ENCODE assay signal across 13 mouse cellular contexts in the genomic region with DNA sequence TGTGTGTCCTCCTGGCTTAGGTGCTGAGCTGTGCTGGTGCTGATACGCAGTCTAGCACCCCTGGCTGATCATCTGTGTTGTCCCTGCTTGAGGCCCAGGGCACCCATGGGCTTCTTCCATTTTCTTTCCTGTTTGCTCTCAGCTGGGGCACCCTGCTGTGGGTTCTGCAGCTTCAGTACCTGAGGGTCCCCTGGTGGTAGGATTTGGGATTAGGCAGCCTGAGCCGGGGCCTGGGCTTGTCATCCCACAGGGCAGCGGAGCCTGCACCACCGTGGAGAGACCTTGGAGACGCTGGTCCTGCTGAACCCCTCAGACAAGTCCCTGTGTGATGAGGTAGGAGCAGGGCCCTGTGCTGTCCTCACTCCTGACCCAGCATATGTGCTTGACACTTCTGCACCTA. TPM values are rescaled to one million over a fixed set of nuclear protein-coding genes. Genes with fewer than 3 reads are reported as not detected.
DNase-seq lines count a peak whose midpoint lies in the region; ATAC-seq and TF ChIP-seq lines count a peak whose summit lies in the region.
"Had no signal": no experiment of that assay in that cellular context is flagged by ENCODE, and none has a peak within 500 bp of the region (broad histone marks: within the 10 kb centered on the region; RNA-seq: fewer than 3 reads in every experiment).

No protein-coding gene starts in this region.

- no peaks in the 10 kb centered on the region for H3K9me3 ChIP-seq in heart, embryonic 11.5 days (replicated peaks; ENCODE audit: control insufficient read depth, low read length)
- H3K9me3 ChIP-seq in liver, embryonic 15.5 days (replicated peaks): no peaks in the 10 kb centered on the region
- no peaks in the 10 kb centered on the region for H3K9me3 ChIP-seq in liver, embryonic 11.5 days (ENCODE audit: control insufficient read depth, low read length)
- no peaks in the 10 kb centered on the region for H3K9me3 ChIP-seq in E14TG2a.4 (ENCODE audit: low read length)
- no peaks in the 10 kb centered on the region for H3K9me3 ChIP-seq in midbrain, embryonic 15.5 days
- H3K9me3 ChIP-seq: heart, embryonic 12.5 days; hindbrain, embryonic 13.5 days; stomach, embryonic 15.5 days had no signal

- H3K36me3 ChIP-seq in heart, adult 2 months (ENCODE audit: control insufficient read depth, insufficient read depth, low read length): no peaks in the 10 kb centered on the region
- H3K36me3 ChIP-seq in heart, embryonic 11.5 days (ENCODE audit: control insufficient read depth, insufficient read depth, low read length): peaks cover 41% of the 10 kb centered on the region
- peaks cover 67% of the 10 kb centered on the region for H3K36me3 ChIP-seq in liver, embryonic 15.5 days (replicated peaks)
- H3K36me3 ChIP-seq in liver, embryonic 11.5 days (ENCODE audit: control insufficient read depth, insufficient read depth, low read length): peaks cover 51% of the 10 kb centered on the region
- peaks cover 74% of the 10 kb centered on the region for H3K36me3 ChIP-seq in E14TG2a.4 (ENCODE audit: insufficient read depth, low read length)
- H3K36me3 ChIP-seq in midbrain, embryonic 15.5 days (replicated peaks): peaks cover 32% of the 10 kb centered on the region

- H3K27me3 ChIP-seq in heart, adult 2 months (ENCODE audit: control insufficient read depth, insufficient read depth, low read length): no peaks in the 10 kb centered on the region
- no peaks in the 10 kb centered on the region for H3K27me3 ChIP-seq in heart, embryonic 11.5 days (ENCODE audit: control insufficient read depth, insufficient read depth, low read length)
- no peaks in the 10 kb centered on the region for H3K27me3 ChIP-seq in liver, embryonic 15.5 days
- no peaks in the 10 kb centered on the region for H3K27me3 ChIP-seq in liver, embryonic 11.5 days (replicated peaks; ENCODE audit: control insufficient read depth, insufficient read depth, low read length)
- H3K27me3 ChIP-seq in E14TG2a.4 (ENCODE audit: insufficient read depth, low read length): no peaks in the 10 kb centered on the region
- no peaks in the 10 kb centered on the region for H3K27me3 ChIP-seq in midbrain, embryonic 15.5 days (replicated peaks)
- H3K27me3 ChIP-seq: heart, embryonic 12.5 days; hindbrain, embryonic 13.5 days; stomach, embryonic 15.5 days had no signal

- 76% methylated on average over 5 of the region's 5 CpGs for WGBS in heart, adult 2 months
- WGBS in heart, embryonic 11.5 days (ENCODE audit: insufficient replicate concordance): 82% methylated on average over 5 of the region's 5 CpGs
- WGBS in liver, embryonic 15.5 days (ENCODE audit: insufficient replicate concordance): 82% methylated on average over 5 of the region's 5 CpGs
- 86% methylated on average over 5 of the region's 5 CpGs for WGBS in liver, embryonic 11.5 days
- 77% methylated on average over 5 of the region's 5 CpGs for WGBS in midbrain, embryonic 15.5 days

- intact Hi-C loops in heart, adult 2 months (cut with DNase I): no loop called here

- TF ChIP-seq POLR2A in heart, adult 2 months (IDR thresholded peaks at IDR 0.05; ENCODE audit: insufficient read depth, low read depth, low read length): no peak
- TF ChIP-seq POLR2A in brain, embryonic 14.5 days (IDR thresholded peaks at IDR 0.05; ENCODE audit: borderline replicate concordance, extremely low read depth, insufficient read depth, insufficient read length, poor library complexity, severe bottlenecking): no peak

- no peak for ATAC-seq in heart, embryonic 11.5 days (replicated peaks; ENCODE audit: insufficient number of reproducible peaks, low FRiP score, low TSS enrichment)
- 0 out of 2 replicates have a peak, but pooled peaks have one; percentile 2 for ATAC-seq in liver, embryonic 15.5 days (ENCODE audit: insufficient read depth)
- no peak for ATAC-seq in liver, embryonic 11.5 days (replicated peaks; ENCODE audit: low FRiP score)
- no peak for ATAC-seq in midbrain, embryonic 15.5 days (replicated peaks)
- ATAC-seq: midbrain, embryonic 16.5 days had no signal

- peaks cover 5% of the 10 kb centered on the region for H3K79me2 ChIP-seq in heart, adult 2 months (replicated peaks; ENCODE audit: control insufficient read depth, insufficient read depth, low read length)

- H3K4me1 ChIP-seq in heart, adult 2 months (ENCODE audit: control insufficient read depth, insufficient read depth, low read length): peaks cover 4% of the 10 kb centered on the region
- H3K4me1 ChIP-seq in heart, embryonic 11.5 days (ENCODE audit: control insufficient read depth, insufficient read depth, low read length): peaks cover 9% of the 10 kb centered on the region
- H3K4me1 ChIP-seq in liver, embryonic 15.5 days (replicated peaks): peaks cover 22% of the 10 kb centered on the region
- peaks cover 12% of the 10 kb centered on the region for H3K4me1 ChIP-seq in liver, embryonic 11.5 days (replicated peaks; ENCODE audit: control insufficient read depth, insufficient read depth, low read length)
- peaks cover 79% of the 10 kb centered on the region for H3K4me1 ChIP-seq in E14TG2a.4 (replicated peaks; ENCODE audit: low read depth, low read length)
- peaks cover 11% of the 10 kb centered on the region for H3K4me1 ChIP-seq in midbrain, embryonic 15.5 days

- peak; percentile 32 for TF ChIP-seq CTCF in heart, adult 2 months (IDR thresholded peaks at IDR 0.05)
- peak; percentile 46 for TF ChIP-seq CTCF in E14TG2a.4 (conservative IDR thresholded peaks at IDR 0.05; ENCODE audit: low read length)
- 0 out of 2 replicates have a peak, but pooled peaks have one; percentile 21 for TF ChIP-seq CTCF in brain, embryonic 14.5 days (IDR thresholded peaks at IDR 0.05; ENCODE audit: borderline replicate concordance, extremely low read depth, insufficient read depth, insufficient read length)

- no peak for DNase-seq in heart, adult 2 months
- DNase-seq in liver, embryonic 11.5 days (ENCODE audit: low spot score): no peak
- DNase-seq in brain, embryonic 14.5 days (ENCODE audit: low read depth): no peak
- no peak for DNase-seq in cerebellum, adult 9-10 months
- DNase-seq: embryo, embryonic 11 days had no signal

- H3K9ac ChIP-seq in heart, adult 2 months (ENCODE audit: low read depth, low read length): no peak overlapping the region
- H3K9ac ChIP-seq in heart, embryonic 11.5 days (ENCODE audit: low read depth, low read length): no peak overlapping the region
- no peak overlapping the region for H3K9ac ChIP-seq in liver, embryonic 15.5 days
- H3K9ac ChIP-seq in liver, embryonic 11.5 days (ENCODE audit: low read depth, low read length): no peak overlapping the region
- no peak overlapping the region for H3K9ac ChIP-seq in midbrain, embryonic 15.5 days
- H3K9ac ChIP-seq: heart, embryonic 12.5 days; hindbrain, embryonic 13.5 days; stomach, embryonic 15.5 days had no signal

- H3K4me2 ChIP-seq in heart, embryonic 11.5 days: no peak overlapping the region
- H3K4me2 ChIP-seq in liver, embryonic 15.5 days: no peak overlapping the region
- H3K4me2 ChIP-seq in liver, embryonic 11.5 days: no peak overlapping the region
- no peak overlapping the region for H3K4me2 ChIP-seq in midbrain, embryonic 15.5 days
- H3K4me2 ChIP-seq: heart, embryonic 12.5 days; hindbrain, embryonic 13.5 days; stomach, embryonic 15.5 days had no signal

- no peak overlapping the region for H3K27ac ChIP-seq in heart, adult 2 months
- H3K27ac ChIP-seq in heart, embryonic 11.5 days (ENCODE audit: low read depth, low read length): no peak overlapping the region
- no peak overlapping the region for H3K27ac ChIP-seq in liver, embryonic 15.5 days (replicated peaks)
- no peak overlapping the region for H3K27ac ChIP-seq in liver, embryonic 11.5 days (ENCODE audit: low read depth, low read length)
- no peak overlapping the region for H3K27ac ChIP-seq in midbrain, embryonic 15.5 days
- H3K27ac ChIP-seq: hindbrain, embryonic 13.5 days; stomach, embryonic 15.5 days had no signal

- no peak for TF ChIP-seq EP300 in heart, adult 2 months (IDR thresholded peaks at IDR 0.05; ENCODE audit: insufficient read depth, low read depth, low read length)

- no peak overlapping the region for H3K4me3 ChIP-seq in heart, adult 2 months
- H3K4me3 ChIP-seq in heart, embryonic 11.5 days (ENCODE audit: low read depth, low read length): no peak overlapping the region
- no peak overlapping the region for H3K4me3 ChIP-seq in liver, embryonic 15.5 days (replicated peaks)
- H3K4me3 ChIP-seq in liver, embryonic 11.5 days (ENCODE audit: low read depth, low read length): no peak overlapping the region
- H3K4me3 ChIP-seq in E14TG2a.4 (replicated peaks; ENCODE audit: low read length): no peak overlapping the region
- H3K4me3 ChIP-seq in midbrain, embryonic 15.5 days: no peak overlapping the region
- H3K4me3 ChIP-seq: heart, embryonic 12.5 days; hindbrain, embryonic 13.5 days; stomach, embryonic 15.5 days had no signal

RNA-seq across cellular contexts. Expression of a gene that starts 5.9 kb away (rescaled TPM):
- 10 to 100 TPM; 17.8 to 21.3 TPM for total RNA-seq in heart, adult 2 months (2021)
- polyA plus RNA-seq in heart, adult 2 months (2012; rRNA removed): 12.0 and 20.2 TPM in 2 replicates
- polyA plus RNA-seq in heart, embryonic 11.5 days (2014; fragmentation: Nextera tagmentation; extraction: Ambion mirVana): 26.0 and 31.1 TPM in 2 replicates
- 15.4 and 17.6 TPM in 2 replicates for polyA plus RNA-seq in liver, embryonic 15.5 days (2015; fragmentation: Nextera tagmentation; extraction: Ambion mirVana)
- 48.7 and 49.0 TPM in 2 replicates for polyA plus RNA-seq in liver, embryonic 11.5 days (2014; fragmentation: Nextera tagmentation; extraction: Ambion mirVana)
- 76.8 and 80.6 TPM in 2 replicates for polyA plus RNA-seq in brain, embryonic 14.5 days (2012; rRNA removed)
- 69.2 and 69.9 TPM in 2 replicates for polyA plus RNA-seq in midbrain, embryonic 15.5 days (2015; fragmentation: Nextera tagmentation; extraction: Ambion mirVana)

RNA-seq across cellular contexts. Expression of a gene that starts 14.4 kb away (rescaled TPM):
- total RNA-seq in heart, adult 2 months (2021): 1,000 to 10,000 TPM in 1 of 2 experiments, 100 to 1,000 TPM in 1; 909 to 1,075 TPM
- 1,802 and 2,387 TPM in 2 replicates for polyA plus RNA-seq in heart, adult 2 months (2012; rRNA removed)
- 2,782 and 3,146 TPM in 2 replicates for polyA plus RNA-seq in heart, embryonic 11.5 days (2014; fragmentation: Nextera tagmentation; extraction: Ambion mirVana)
- polyA plus RNA-seq in liver, embryonic 15.5 days (2015; fragmentation: Nextera tagmentation; extraction: Ambion mirVana): 2,061 and 2,126 TPM in 2 replicates
- 3,876 and 4,144 TPM in 2 replicates for polyA plus RNA-seq in liver, embryonic 11.5 days (2014; fragmentation: Nextera tagmentation; extraction: Ambion mirVana)
- polyA plus RNA-seq in brain, embryonic 14.5 days (2012; rRNA removed): 3,092 and 4,066 TPM in 2 replicates
- polyA plus RNA-seq in midbrain, embryonic 15.5 days (2015; fragmentation: Nextera tagmentation; extraction: Ambion mirVana): 2,076 and 2,093 TPM in 2 replicates

RNA-seq across cellular contexts. Expression of a gene that starts 19.0 kb away (rescaled TPM):
- not detected for total RNA-seq in heart, adult 2 months (2021)
- polyA plus RNA-seq in heart, adult 2 months (2012; rRNA removed): 0.18 TPM in 2 replicates
- 0.06 TPM in 1 of 2 replicates, not detected in the other for polyA plus RNA-seq in heart, embryonic 11.5 days (2014; fragmentation: Nextera tagmentation; extraction: Ambion mirVana)
- polyA plus RNA-seq in liver, embryonic 15.5 days (2015; fragmentation: Nextera tagmentation; extraction: Ambion mirVana): 0.05 TPM in 1 of 2 replicates, not detected in the other
- 0.18 and 0.34 TPM in 2 replicates for polyA plus RNA-seq in liver, embryonic 11.5 days (2014; fragmentation: Nextera tagmentation; extraction: Ambion mirVana)
- polyA plus RNA-seq in brain, embryonic 14.5 days (2012; rRNA removed): 1.2 and 1.3 TPM in 2 replicates
- 1.9 and 2.0 TPM in 2 replicates for polyA plus RNA-seq in midbrain, embryonic 15.5 days (2015; fragmentation: Nextera tagmentation; extraction: Ambion mirVana)

RNA-seq across cellular contexts. Expression of a gene that starts 37.9 kb away (rescaled TPM):
- total RNA-seq in heart, adult 2 months (2021): 10 to 100 TPM; 44.6 to 49.1 TPM
- 26.8 and 40.7 TPM in 2 replicates for polyA plus RNA-seq in heart, adult 2 months (2012; rRNA removed)
- polyA plus RNA-seq in heart, embryonic 11.5 days (2014; fragmentation: Nextera tagmentation; extraction: Ambion mirVana): 102 and 109 TPM in 2 replicates
- 48.1 and 51.2 TPM in 2 replicates for polyA plus RNA-seq in liver, embryonic 15.5 days (2015; fragmentation: Nextera tagmentation; extraction: Ambion mirVana)
- 110 and 112 TPM in 2 replicates for polyA plus RNA-seq in liver, embryonic 11.5 days (2014; fragmentation: Nextera tagmentation; extraction: Ambion mirVana)
- polyA plus RNA-seq in brain, embryonic 14.5 days (2012; rRNA removed): 94.9 and 111 TPM in 2 replicates
- 173 and 180 TPM in 2 replicates for polyA plus RNA-seq in midbrain, embryonic 15.5 days (2015; fragmentation: Nextera tagmentation; extraction: Ambion mirVana)

RNA-seq across cellular contexts. Expression of a gene that starts 48.5 kb away (rescaled TPM):
- total RNA-seq in heart, adult 2 months (2021): 10 to 100 TPM; 12.6 to 14.7 TPM
- 21.5 and 29.0 TPM in 2 replicates for polyA plus RNA-seq in heart, adult 2 months (2012; rRNA removed)
- 0.55 and 1.1 TPM in 2 replicates for polyA plus RNA-seq in heart, embryonic 11.5 days (2014; fragmentation: Nextera tagmentation; extraction: Ambion mirVana)
- polyA plus RNA-seq in liver, embryonic 15.5 days (2015; fragmentation: Nextera tagmentation; extraction: Ambion mirVana): 0.25 and 0.38 TPM in 2 replicates
- polyA plus RNA-seq in liver, embryonic 11.5 days (2014; fragmentation: Nextera tagmentation; extraction: Ambion mirVana): 0.47 and 0.73 TPM in 2 replicates
- polyA plus RNA-seq in brain, embryonic 14.5 days (2012; rRNA removed): 37.8 and 38.4 TPM in 2 replicates
- 19.0 and 20.6 TPM in 2 replicates for polyA plus RNA-seq in midbrain, embryonic 15.5 days (2015; fragmentation: Nextera tagmentation; extraction: Ambion mirVana)
